Mouse (Mus musculus) ES-Bruce4 (cell line): ENCODE data around the gene Gbx1.

Experiments
- CTCF ChIP-seq: IDR thresholded peaks from one replicate; pipeline ENCODE4 v1.8.1; 2011; ENCODE audit warnings: low read depth, low read length
- EP300 ChIP-seq: IDR thresholded peaks from 2 replicates; pipeline ENCODE4 v1.6.1; 2011; ENCODE audit warnings: low read depth, low read length; ENCODE audit not compliant: insufficient read depth
- POLR2A ChIP-seq: IDR thresholded peaks from one replicate; pipeline ENCODE4 v1.8.1; 2011; ENCODE audit warnings: low read length; ENCODE audit not compliant: insufficient read depth

DNA sequence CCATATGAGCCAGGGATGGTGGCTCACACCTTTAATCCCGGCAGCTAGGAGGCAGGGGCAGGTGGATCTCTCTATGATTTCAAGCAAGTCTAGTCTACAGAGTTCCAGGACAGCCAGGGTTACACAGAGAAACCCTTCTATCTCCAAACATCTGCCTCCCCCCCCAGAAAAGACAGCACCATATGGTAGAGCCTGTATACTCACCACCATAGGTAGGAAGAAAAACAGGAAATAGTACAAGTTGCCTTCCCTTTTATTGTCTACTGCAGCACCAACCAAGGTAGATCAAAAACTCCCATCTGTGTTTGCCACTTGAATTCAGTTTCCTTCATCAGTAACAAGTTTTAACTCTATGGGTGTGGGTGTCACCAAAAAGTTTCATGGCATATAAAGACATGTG, 48.9 kb upstream of the Gbx1 start:
- TF ChIP-seq CTCF = no peak
- TF ChIP-seq EP300 = no peak
- TF ChIP-seq POLR2A = no peak
